Mouse (Mus musculus) embryonic fibroblast, embryonic 13.5 days (primary cell): ENCODE results near the gene Apex1.

Experiments used
- CTCF ChIP-seq: IDR thresholded peaks from 2 replicates; pipeline ENCODE4 v1.5.1; 2011; ENCODE audit warnings: mild to moderate bottlenecking, control low read depth, low read length, moderate library complexity, borderline replicate concordance; ENCODE audit not compliant: insufficient read depth
- POLR2A ChIP-seq: IDR thresholded peaks from 2 replicates; pipeline ENCODE4 v1.6.1; 2011; ENCODE audit warnings: low read depth, mild to moderate bottlenecking, control low read depth, low read length, moderate library complexity

DNA sequence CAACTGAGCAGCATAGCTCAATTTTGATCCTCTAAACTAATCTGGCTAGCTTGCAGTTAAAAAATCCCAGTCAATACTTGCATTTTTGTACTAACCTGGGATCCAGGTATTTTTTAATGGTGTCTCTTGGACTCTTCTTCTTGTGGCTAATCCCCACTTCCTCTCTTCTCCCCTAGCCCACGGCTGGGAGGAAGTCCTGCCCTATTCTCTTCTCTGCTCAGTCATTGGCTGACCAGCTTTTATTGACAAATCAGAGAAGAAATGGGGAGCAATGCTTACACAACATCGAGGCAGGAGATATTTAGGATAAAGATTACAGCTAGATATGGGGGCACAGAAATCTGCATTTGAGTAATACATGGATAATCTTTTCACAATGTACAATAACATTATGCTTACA lies 14.2 kb downstream of the Apex1 start:
- TF ChIP-seq CTCF (no peak), POLR2A (no peak)
